Mouse (Mus musculus): Measurements from ENCODE around the gene 4430402I18Rik.

The 4430402I18Rik gene

DNA sequence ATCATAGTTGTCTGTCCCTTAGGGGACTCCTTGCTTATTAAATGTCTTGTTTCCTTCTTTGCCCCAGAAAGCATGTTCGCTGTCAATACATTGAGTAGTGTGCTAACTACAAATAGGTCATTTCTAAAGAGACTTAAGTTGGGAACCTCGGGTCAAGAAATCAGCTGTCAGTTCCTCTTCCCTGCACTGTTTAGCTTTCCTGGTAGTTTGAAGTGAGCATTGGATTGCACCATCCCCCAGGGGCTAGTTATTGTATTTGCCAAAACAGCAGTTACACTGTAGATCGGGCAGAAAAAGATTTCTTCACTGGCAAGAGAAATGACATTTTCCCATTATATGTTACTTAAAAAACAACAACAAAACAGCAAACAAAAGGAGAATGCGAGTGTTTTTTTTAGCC lies 578 bp upstream of the 4430402I18Rik start:
- DNase-seq (ENCODE audit: low spot score in 2 of 2) = no peak

DNA sequence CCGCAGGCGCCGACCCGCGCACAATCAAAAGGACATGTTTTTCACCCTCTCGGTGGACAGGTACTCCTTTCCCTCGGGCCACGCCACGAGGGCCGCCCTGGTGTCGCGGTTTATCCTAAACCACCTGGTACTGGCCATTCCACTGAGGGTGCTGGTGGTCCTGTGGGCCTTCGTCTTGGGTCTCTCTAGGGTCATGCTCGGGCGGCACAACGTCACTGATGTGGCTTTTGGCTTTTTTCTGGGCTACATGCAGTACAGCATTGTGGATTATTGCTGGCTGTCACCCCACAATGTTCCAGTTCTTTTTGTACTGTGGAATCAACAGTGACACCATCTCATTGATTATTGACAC lies 3.1 kb downstream of the 4430402I18Rik start:
- DNase-seq (ENCODE audit: low spot score in 2 of 2) = no peak

GRCm38 (mm10) chr19:28963842-28964551 lies 3.6 kb downstream of the 4430402I18Rik start, which contains the start of gene Plpp6:
TSS of gene Plpp6 (plus strand) at chr19:28963953.
- DNase-seq (ENCODE audit: low spot score in 2 of 2) = peak; percentile 81

- DNase-seq (ENCODE audit: low spot score in 2 of 2) = no peak
These were observed 4.1 kb downstream of the 4430402I18Rik start for GRCm38 (mm10) chr19:28963513-28963841.

- DNase-seq (ENCODE audit: low spot score in 2 of 2) = peak in 1 of 2 experiments; percentile 48
These were observed 4.5 kb downstream of the 4430402I18Rik start for GRCm38 (mm10) chr19:28963113-28963512.

GRCm38 (mm10) chr19:28951251-28951650 lies 16.3 kb downstream of the 4430402I18Rik start:
- no peak for DNase-seq (ENCODE audit: low spot score in 2 of 2)

DNA sequence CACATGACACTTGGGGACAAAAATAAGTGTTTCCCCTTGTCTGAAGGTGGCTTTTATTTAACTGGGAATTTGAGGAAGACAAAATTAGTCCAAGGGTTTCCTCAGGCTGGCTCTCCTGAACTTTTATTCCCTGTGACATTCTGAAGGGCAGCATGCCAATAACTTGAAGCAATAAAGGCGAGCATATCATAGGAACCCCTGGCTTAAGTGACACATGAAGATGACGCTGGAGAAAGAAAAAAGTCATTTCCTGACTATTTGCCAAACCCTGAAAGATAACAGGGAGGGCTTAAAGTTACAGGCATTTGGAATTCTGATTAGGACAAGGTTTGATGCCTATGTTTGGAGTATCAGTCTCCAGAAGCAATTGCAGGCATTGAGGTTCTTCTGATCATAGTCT lies 20.3 kb downstream of the 4430402I18Rik start:
- no peak for DNase-seq (ENCODE audit: low spot score in 2 of 2)

DNA sequence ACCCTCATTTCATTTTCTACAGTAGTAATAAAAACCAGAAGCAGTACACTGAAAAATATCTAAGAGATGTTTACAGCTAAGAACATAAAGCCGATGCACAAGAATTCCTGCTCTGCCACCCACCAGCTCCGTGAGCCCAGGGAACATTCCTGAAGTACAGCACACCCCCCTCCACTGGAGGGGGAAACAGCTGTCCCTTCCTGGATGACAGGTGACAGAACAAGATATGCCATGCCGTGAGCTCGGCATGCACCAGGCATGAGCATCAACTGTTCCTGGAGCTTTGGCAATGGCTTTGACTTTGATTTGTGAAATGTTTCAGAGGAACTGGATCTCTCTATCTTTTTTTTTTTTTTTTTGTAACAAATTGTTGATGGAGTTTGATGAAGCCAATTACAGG lies 20.8 kb downstream of the 4430402I18Rik start:
- peak; percentile 26 to 45 for DNase-seq (ENCODE audit: low spot score in 2 of 2)

DNA sequence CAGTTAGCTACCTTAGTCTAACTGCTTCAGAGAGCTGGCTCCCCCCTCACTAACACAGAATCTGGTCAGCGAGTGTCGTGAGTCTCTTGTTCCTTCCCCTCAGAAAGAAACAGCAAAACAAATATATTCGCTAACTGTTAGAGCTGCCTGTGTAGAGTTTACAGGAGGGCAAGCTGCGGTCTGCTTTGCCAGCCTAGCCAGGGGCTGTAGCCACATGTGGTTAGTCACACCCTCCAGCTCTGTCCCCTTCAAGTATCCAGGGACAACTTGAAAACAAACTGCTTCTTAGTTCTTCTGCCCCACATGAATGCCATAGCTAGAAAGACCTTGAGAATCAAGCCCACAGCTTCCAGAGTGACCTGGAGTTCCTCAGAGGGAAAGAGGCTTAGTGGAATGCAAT lies 26.3 kb downstream of the 4430402I18Rik start:
- no peak for DNase-seq (ENCODE audit: low spot score in 2 of 2)

DNA sequence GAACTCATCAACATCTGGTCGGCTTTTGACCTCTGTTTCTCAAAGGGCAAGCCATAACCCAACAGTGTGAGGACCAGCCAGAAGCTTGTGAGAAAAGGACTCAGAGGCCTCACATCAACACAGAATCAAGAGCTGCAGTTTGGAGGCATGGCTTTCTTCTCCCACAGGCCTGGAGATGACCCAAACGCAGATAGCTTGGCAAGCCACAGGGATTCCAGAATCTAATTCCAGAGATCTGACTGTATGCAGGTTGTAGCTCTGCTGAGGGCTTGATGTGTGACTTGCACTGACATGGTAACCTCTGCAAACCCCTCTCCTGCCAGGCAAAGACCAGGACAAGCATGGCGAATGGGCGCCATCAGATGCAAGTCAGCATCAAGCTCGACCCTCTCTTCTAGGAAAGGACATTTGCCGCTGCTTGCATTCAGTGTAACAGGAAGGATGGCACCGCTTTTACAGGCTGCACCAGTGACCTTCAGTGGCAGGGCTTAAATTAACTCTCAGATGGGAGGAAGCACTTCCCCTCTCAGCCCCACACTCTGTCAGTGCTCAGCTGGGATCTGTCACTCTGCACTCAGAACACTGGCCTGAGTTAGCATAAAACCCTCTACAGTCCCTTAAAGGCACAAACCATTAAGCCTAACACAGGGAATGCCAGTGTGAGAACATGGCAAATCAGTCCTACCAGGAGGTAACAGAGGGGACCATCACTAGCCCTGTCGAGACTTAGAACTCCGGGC lies 27.3 kb downstream of the 4430402I18Rik start:
- DNase-seq (ENCODE audit: low spot score in 2 of 2) = no peak

GRCm38 (mm10) chr19:28934897-28935296 lies 32.7 kb downstream of the 4430402I18Rik start:
- no peak for DNase-seq (ENCODE audit: low spot score in 2 of 2)

DNA sequence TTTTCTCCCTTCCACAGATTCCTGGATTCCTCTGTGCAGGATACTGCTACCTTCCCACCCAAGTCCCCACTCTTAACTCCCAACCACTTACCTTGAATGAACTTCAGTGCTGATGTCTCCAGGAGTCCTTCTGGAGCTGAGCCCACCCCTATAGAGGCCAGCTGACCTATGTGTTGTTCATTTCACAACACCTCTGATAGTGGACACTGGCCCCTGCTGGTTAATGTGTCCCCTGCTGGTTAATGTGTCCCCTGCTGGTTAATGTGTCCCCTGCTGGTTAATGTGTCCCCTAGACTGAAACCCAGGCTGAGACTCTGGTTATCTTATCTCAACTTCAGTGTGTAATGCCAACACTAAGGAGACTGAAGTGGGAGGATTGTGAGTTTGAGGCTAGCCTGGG lies 38.6 kb downstream of the 4430402I18Rik start:
- DNase-seq (ENCODE audit: low spot score in 2 of 2) = no peak

DNA sequence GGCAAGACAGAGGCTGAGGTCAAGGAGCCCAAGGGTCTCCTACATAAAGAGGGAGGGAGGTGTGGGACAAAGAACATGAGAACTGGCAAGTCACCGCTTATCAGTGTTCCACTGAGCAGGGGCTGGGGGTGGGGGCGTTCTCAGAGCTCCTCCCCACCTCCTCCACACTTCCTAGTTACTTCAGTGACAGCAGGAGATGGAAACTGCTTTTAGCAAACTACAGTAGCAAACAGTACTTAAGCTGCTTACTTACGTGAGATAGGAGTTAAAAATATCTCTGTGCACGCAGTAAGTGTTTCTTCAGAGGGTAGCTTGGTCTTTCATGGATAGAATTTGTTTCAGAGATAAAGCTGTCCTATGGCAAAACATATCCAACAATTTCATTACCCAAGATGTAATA lies 40.2 kb downstream of the 4430402I18Rik start:
- DNase-seq (ENCODE audit: low spot score in 2 of 2) = peak; percentile 34 to 45

- no peak for DNase-seq (ENCODE audit: low spot score in 2 of 2)
These were observed 41.2 kb downstream of the 4430402I18Rik start for GRCm38 (mm10) chr19:28926366-28926765.

GRCm38 (mm10) chr19:28917839-28918238 lies 49.8 kb downstream of the 4430402I18Rik start:
- DNase-seq (ENCODE audit: low spot score in 2 of 2) = no peak

- no peak for DNase-seq (ENCODE audit: low spot score in 2 of 2)
These were observed 51.1 kb downstream of the 4430402I18Rik start for GRCm38 (mm10) chr19:28916492-28916891.

DNA sequence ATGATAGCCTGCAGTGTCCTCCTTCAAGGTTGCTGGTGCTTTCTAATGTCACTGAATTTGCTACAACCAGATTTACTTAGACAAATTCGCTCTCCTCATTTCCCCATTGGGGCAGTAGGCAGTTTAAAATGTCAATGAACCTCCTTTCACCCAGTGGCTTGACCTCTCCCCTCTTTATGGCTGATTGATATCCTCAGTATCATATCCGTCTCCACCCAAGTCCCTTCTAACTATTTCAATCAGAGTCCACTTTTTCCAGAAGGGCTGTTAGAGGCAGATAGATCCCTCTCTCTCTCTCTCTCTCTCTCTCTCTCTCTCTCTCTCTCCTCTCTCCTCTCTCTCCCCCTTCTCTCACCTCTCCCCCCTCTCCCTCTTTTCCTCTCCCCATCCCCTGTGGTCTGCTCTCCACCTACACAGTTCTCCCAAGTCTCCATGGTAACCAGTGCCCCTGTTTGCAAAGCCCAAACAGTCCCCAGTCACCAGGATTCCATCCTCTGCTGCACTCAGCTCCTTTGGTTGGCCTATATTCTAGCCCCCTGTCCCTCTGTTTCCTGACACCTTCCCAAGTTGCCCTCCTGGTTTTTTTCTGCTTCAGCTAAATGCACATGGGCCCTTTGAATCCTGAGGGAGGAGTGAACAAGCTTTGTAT lies 51.9 kb downstream of the 4430402I18Rik start:
- DNase-seq (ENCODE audit: low spot score in 2 of 2) = no peak

GRCm38 (mm10) chr19:28914598-28914997 lies 53.0 kb downstream of the 4430402I18Rik start:
- DNase-seq (ENCODE audit: low spot score in 2 of 2) = no peak

GRCm38 (mm10) chr19:28908693-28909092 lies 58.9 kb downstream of the 4430402I18Rik start:
- DNase-seq (ENCODE audit: low spot score in 2 of 2) = peak; percentile 43 to 60

GRCm38 (mm10) chr19:28908186-28908585 lies 59.4 kb downstream of the 4430402I18Rik start:
- DNase-seq (ENCODE audit: low spot score in 2 of 2) = no peak

DNA sequence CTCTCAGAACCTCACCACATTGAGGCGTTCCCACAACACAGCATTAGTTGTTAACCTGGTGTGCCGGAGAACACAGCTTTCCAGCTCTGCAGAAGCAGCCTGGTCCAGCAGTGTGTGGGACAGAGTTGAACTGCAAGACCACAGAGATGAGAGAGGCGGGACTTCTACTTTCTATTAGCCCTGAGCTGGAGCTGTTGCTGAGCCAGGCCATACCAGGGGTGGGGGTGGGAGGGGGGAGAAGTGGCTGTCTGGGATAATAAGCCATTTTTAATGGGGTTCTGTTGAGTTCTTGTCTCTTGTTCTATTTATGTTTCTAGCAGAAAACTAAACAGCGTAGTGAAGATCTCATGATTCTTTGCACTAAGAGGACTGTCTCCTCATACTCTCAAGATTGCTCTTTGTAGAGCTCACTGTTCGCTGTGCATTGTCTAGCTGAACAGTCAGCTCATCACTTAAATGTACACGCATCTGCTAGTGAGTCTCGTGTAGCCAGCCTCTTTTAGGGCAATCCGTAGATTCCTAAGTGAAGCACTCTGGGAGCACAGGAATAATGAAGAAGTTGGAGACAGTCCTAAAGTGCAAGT lies 64.0 kb downstream of the 4430402I18Rik start:
- no peak for DNase-seq (ENCODE audit: low spot score in 2 of 2)

DNA sequence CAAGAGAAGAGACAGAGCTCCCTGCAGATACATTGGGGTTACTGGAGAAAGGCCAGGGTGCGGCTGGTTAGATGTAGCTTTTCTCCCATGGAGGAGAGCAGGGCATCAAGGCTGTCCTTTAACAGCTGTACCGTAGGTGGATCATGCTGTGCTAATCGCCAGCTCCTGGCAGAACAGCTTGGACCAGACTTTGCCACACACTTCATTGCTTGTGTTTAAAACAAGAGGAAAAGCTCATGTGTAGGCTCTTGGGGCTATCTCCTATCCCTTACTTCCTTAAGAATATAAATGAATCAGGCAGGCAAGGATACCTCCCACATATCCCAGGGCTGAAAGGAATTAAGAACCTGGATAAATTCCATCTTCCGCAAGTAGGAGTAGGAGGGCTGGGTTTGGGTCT lies 64.8 kb downstream of the 4430402I18Rik start:
- peak; percentile 74 to 81 for DNase-seq (ENCODE audit: low spot score in 2 of 2)

All from right cerebral cortex, adult 2 months (tissue).